Comparison of ENCODE assay signal across 8 mouse cellular contexts in genomic region chr6:83078324-83078858, GRCm38 (mm10). TPM values are rescaled to one million over a fixed set of nuclear protein-coding genes. Genes with fewer than 3 reads are reported as not detected.
A peak's percentile ranks its signal among the peaks of the same experiment; 100 is the strongest.
DNase-seq lines count a peak whose midpoint lies in the region; ATAC-seq lines count a peak whose summit lies in the region.

No protein-coding gene starts in this region.

- ATAC-seq in forebrain, embryonic 11.5 days (replicated peaks; ENCODE audit: low FRiP score) = peak; percentile 93
- ATAC-seq in heart, embryonic 16.5 days (replicated peaks; ENCODE audit: extremely low read depth, insufficient read depth, low FRiP score) = peak; percentile 95
- peak; percentile 90 for ATAC-seq in liver, embryonic 15.5 days (ENCODE audit: insufficient read depth)
- peak; percentile 93 for ATAC-seq in neural tube, embryonic 12.5 days (ENCODE audit: low FRiP score, low read depth)

- H3K4me2 ChIP-seq in forebrain, embryonic 11.5 days (ENCODE audit: low read depth, low read length, severe bottlenecking) = peak overlapping the region; percentile 99
- peak overlapping the region; percentile 91 for H3K4me2 ChIP-seq in heart, embryonic 16.5 days (ENCODE audit: low read depth, low read length)
- peak overlapping the region; percentile 97 for H3K4me2 ChIP-seq in liver, embryonic 15.5 days
- peak overlapping the region; percentile 96 for H3K4me2 ChIP-seq in neural tube, embryonic 12.5 days (replicated peaks)

- no peaks in the 10 kb centered on the region for H3K9me3 ChIP-seq in forebrain, embryonic 11.5 days (ENCODE audit: control insufficient read depth, low read length)
- H3K9me3 ChIP-seq in heart, embryonic 16.5 days (replicated peaks; ENCODE audit: control insufficient read depth, low read length) = no peaks in the 10 kb centered on the region
- no peaks in the 10 kb centered on the region for H3K9me3 ChIP-seq in liver, embryonic 15.5 days (replicated peaks)
- no peaks in the 10 kb centered on the region for H3K9me3 ChIP-seq in neural tube, embryonic 12.5 days

- H3K36me3 ChIP-seq in forebrain, embryonic 11.5 days (ENCODE audit: control insufficient read depth, insufficient read depth, low read length) = peaks cover 3% of the 10 kb centered on the region; the same call in 1 of the 2 replicates
- H3K36me3 ChIP-seq in heart, embryonic 16.5 days (ENCODE audit: control insufficient read depth, insufficient read depth) = peaks cover 4% of the 10 kb centered on the region; the same call in 1 of the 2 replicates
- H3K36me3 ChIP-seq in liver, embryonic 15.5 days (replicated peaks) = peaks cover 25% of the 10 kb centered on the region
- H3K36me3 ChIP-seq in neural tube, embryonic 12.5 days = peaks cover 12% of the 10 kb centered on the region

- WGBS in forebrain, embryonic 11.5 days = under 1% methylated on average over 46 of the region's 46 CpGs
- under 1% methylated on average over 46 of the region's 46 CpGs for WGBS in heart, embryonic 16.5 days
- under 1% methylated on average over 46 of the region's 46 CpGs for WGBS in liver, embryonic 15.5 days (ENCODE audit: insufficient replicate concordance)
- under 1% methylated on average over 46 of the region's 46 CpGs for WGBS in neural tube, embryonic 12.5 days

- peaks cover 29% of the 10 kb centered on the region for H3K27me3 ChIP-seq in forebrain, embryonic 11.5 days (ENCODE audit: control insufficient read depth, insufficient read depth, low read length)
- H3K27me3 ChIP-seq in heart, embryonic 16.5 days (ENCODE audit: control insufficient read depth, insufficient read depth, low read length) = peaks cover 46% of the 10 kb centered on the region
- peaks cover 56% of the 10 kb centered on the region for H3K27me3 ChIP-seq in liver, embryonic 15.5 days
- peaks cover 40% of the 10 kb centered on the region for H3K27me3 ChIP-seq in neural tube, embryonic 12.5 days (replicated peaks)

- peak; percentile 99 to 100 for DNase-seq in CD8-positive naive resting alpha-beta T cell, adult 2 months (ENCODE audit: low read depth in 2 of 2, low spot score in 2 of 2)
- peak; percentile 83 for DNase-seq in c-Kit-positive CD71-negative TER-119-negative erythroid progenitor cells, embryonic 14.5 days (ENCODE audit: low read depth)
- peak; percentile 99 for DNase-seq in forebrain, embryonic 11.5 days (ENCODE audit: low spot score)
- DNase-seq in kidney, postnatal 36 days = peak; percentile 99 to 100
- DNase-seq in telencephalon, adult 2 months (ENCODE audit: low read depth, low spot score) = peak; percentile 94

- peaks cover 5% of the 10 kb centered on the region; the same call in 1 of the 2 replicates for H3K4me1 ChIP-seq in forebrain, embryonic 11.5 days (replicated peaks; ENCODE audit: control insufficient read depth, insufficient read depth, low read length)
- H3K4me1 ChIP-seq in heart, embryonic 16.5 days (ENCODE audit: control insufficient read depth, insufficient read depth, low read length) = peaks cover 9% of the 10 kb centered on the region
- peaks cover 32% of the 10 kb centered on the region for H3K4me1 ChIP-seq in liver, embryonic 15.5 days (replicated peaks)
- H3K4me1 ChIP-seq in neural tube, embryonic 12.5 days = peaks cover 18% of the 10 kb centered on the region

- peak overlapping the region; percentile 71 for H3K4me3 ChIP-seq in forebrain, embryonic 11.5 days (ENCODE audit: low read depth, low read length)
- H3K4me3 ChIP-seq in heart, embryonic 16.5 days (ENCODE audit: low read length) = peak overlapping the region; percentile 79
- H3K4me3 ChIP-seq in liver, embryonic 15.5 days (replicated peaks) = peak overlapping the region; percentile 79
- H3K4me3 ChIP-seq in neural tube, embryonic 12.5 days = peak overlapping the region; percentile 74

- H3K9ac ChIP-seq in forebrain, embryonic 11.5 days (ENCODE audit: low read length) = peak overlapping the region; percentile 78
- H3K9ac ChIP-seq in heart, embryonic 16.5 days (ENCODE audit: low read length) = peak overlapping the region; percentile 81
- H3K9ac ChIP-seq in liver, embryonic 15.5 days = peak overlapping the region; percentile 78
- H3K9ac ChIP-seq in neural tube, embryonic 12.5 days = peak overlapping the region; percentile 75

- H3K27ac ChIP-seq in forebrain, embryonic 11.5 days (ENCODE audit: low read depth, low read length) = peak overlapping the region; percentile 77
- H3K27ac ChIP-seq in heart, embryonic 16.5 days (ENCODE audit: low read length) = peak overlapping the region; percentile 84
- peak overlapping the region; percentile 88 for H3K27ac ChIP-seq in liver, embryonic 15.5 days (replicated peaks)
- H3K27ac ChIP-seq in neural tube, embryonic 12.5 days = peak overlapping the region; percentile 77; the same call in 1 of the 2 replicates

RNA-seq across cellular contexts. Expression of gene Pcgf1, which starts 0.7 kb away (rescaled TPM):
- 34.3 and 36.4 TPM in 2 replicates for polyA plus RNA-seq in forebrain, embryonic 11.5 days (2014; fragmentation: Nextera tagmentation; extraction: Ambion mirVana)
- polyA plus RNA-seq in heart, embryonic 16.5 days (2015; fragmentation: Nextera tagmentation; extraction: Ambion mirVana) = 16.6 and 18.0 TPM in 2 replicates
- 18.6 and 18.7 TPM in 2 replicates for polyA plus RNA-seq in liver, embryonic 15.5 days (2015; fragmentation: Nextera tagmentation; extraction: Ambion mirVana)
- 43.6 and 52.3 TPM in 2 replicates for polyA plus RNA-seq in neural tube, embryonic 12.5 days (2016; fragmentation: Nextera tagmentation; extraction: Ambion mirVana)

RNA-seq across cellular contexts. Expression of gene Lbx2, which starts 7.8 kb away (rescaled TPM):
- 0.40 TPM in 1 of 2 replicates, not detected in the other for polyA plus RNA-seq in forebrain, embryonic 11.5 days (2014; fragmentation: Nextera tagmentation; extraction: Ambion mirVana)
- polyA plus RNA-seq in heart, embryonic 16.5 days (2015; fragmentation: Nextera tagmentation; extraction: Ambion mirVana) = 0.35 and 0.40 TPM in 2 replicates
- 0.38 and 0.39 TPM in 2 replicates for polyA plus RNA-seq in liver, embryonic 15.5 days (2015; fragmentation: Nextera tagmentation; extraction: Ambion mirVana)
- polyA plus RNA-seq in neural tube, embryonic 12.5 days (2016; fragmentation: Nextera tagmentation; extraction: Ambion mirVana) = 0.57 and 2.8 TPM in 2 replicates

RNA-seq across cellular contexts. Expression of gene Tlx2, which starts 8.3 kb away (rescaled TPM):
- not detected in 2 replicates for polyA plus RNA-seq in forebrain, embryonic 11.5 days (2014; fragmentation: Nextera tagmentation; extraction: Ambion mirVana)
- polyA plus RNA-seq in heart, embryonic 16.5 days (2015; fragmentation: Nextera tagmentation; extraction: Ambion mirVana) = 0.27 and 0.45 TPM in 2 replicates
- not detected in 2 replicates for polyA plus RNA-seq in liver, embryonic 15.5 days (2015; fragmentation: Nextera tagmentation; extraction: Ambion mirVana)
- polyA plus RNA-seq in neural tube, embryonic 12.5 days (2016; fragmentation: Nextera tagmentation; extraction: Ambion mirVana) = 27.0 and 42.3 TPM in 2 replicates

RNA-seq across cellular contexts. Expression of gene Dqx1, which starts 20.7 kb away (rescaled TPM):
- polyA plus RNA-seq in forebrain, embryonic 11.5 days (2014; fragmentation: Nextera tagmentation; extraction: Ambion mirVana) = 0.85 and 1.3 TPM in 2 replicates
- polyA plus RNA-seq in heart, embryonic 16.5 days (2015; fragmentation: Nextera tagmentation; extraction: Ambion mirVana) = 0.57 and 0.75 TPM in 2 replicates
- polyA plus RNA-seq in liver, embryonic 15.5 days (2015; fragmentation: Nextera tagmentation; extraction: Ambion mirVana) = 6.8 and 7.8 TPM in 2 replicates
- polyA plus RNA-seq in neural tube, embryonic 12.5 days (2016; fragmentation: Nextera tagmentation; extraction: Ambion mirVana) = 1.8 and 2.1 TPM in 2 replicates

RNA-seq across cellular contexts. Expression of gene Ccdc142, which starts 23.0 kb away (rescaled TPM):
- 2.8 and 3.0 TPM in 2 replicates for polyA plus RNA-seq in forebrain, embryonic 11.5 days (2014; fragmentation: Nextera tagmentation; extraction: Ambion mirVana)
- polyA plus RNA-seq in heart, embryonic 16.5 days (2015; fragmentation: Nextera tagmentation; extraction: Ambion mirVana) = 2.0 and 2.6 TPM in 2 replicates
- 0.93 and 1.0 TPM in 2 replicates for polyA plus RNA-seq in liver, embryonic 15.5 days (2015; fragmentation: Nextera tagmentation; extraction: Ambion mirVana)
- 2.7 and 4.3 TPM in 2 replicates for polyA plus RNA-seq in neural tube, embryonic 12.5 days (2016; fragmentation: Nextera tagmentation; extraction: Ambion mirVana)

Comparison
In these comparisons a context has a peak if more than half of its experiments do, and no peak if none do; other contexts are left out.
1. Peak in every context shown above with its lines: DNase-seq, ATAC-seq, H3K4me3 ChIP-seq and H3K27ac ChIP-seq.
2. RNA of gene Tlx2, which starts 8.3 kb away (polyA plus RNA-seq): 27.0 to 42.3 TPM in neural tube, embryonic 12.5 days; 0.27 to 0.45 TPM in heart, embryonic 16.5 days, not detected in forebrain, embryonic 11.5 days and not detected in liver, embryonic 15.5 days; every median in the first group is over 10 times any median in the second.